Mouse (Mus musculus): ENCODE results near the gene Apobec2.

- TF ChIP-seq EP300 (IDR thresholded peaks at IDR 0.05) (no peak), CTCF (IDR thresholded peaks at IDR 0.05) (no peak)
Measured at GRCm38 (mm10) chr17:48425823-48426612, 6.7 kb downstream of the Apobec2 start.
